Mouse (Mus musculus): ENCODE results near the gene Ndufa7.
"Not testable (repeated sequence)": the region's sequence is repeated elsewhere in the genome, so short reads cannot be mapped to it uniquely, and the experiment has no call there.

Gene Ndufa7

GRCm38 (mm10) chr17:33875797-33876196 is 51.4 kb downstream of the Ndufa7 start:
- DNase-seq (ENCODE audit: low read depth) = peak; percentile 37

GRCm38 (mm10) chr17:33884320-33884719 is 59.9 kb downstream of the Ndufa7 start:
- not testable (repeated sequence) for DNase-seq (ENCODE audit: low read depth)

- DNase-seq (ENCODE audit: low read depth) = not testable (repeated sequence)
Observed at GRCm38 (mm10) chr17:33887802-33888201, 63.4 kb downstream of the Ndufa7 start.

Data from naive thymus-derived CD4-positive, alpha-beta T cell, adult 2 months (primary cell).